In genomic region chr2:145664311-145664710, GRCm38 (mm10) we compare ENCODE assay signal across 25 mouse cellular contexts. TPM values are rescaled to one million over a fixed set of nuclear protein-coding genes. Genes with fewer than 3 reads are reported as not detected.
DNase-seq lines count a peak whose midpoint lies in the region; ATAC-seq and TF ChIP-seq lines count a peak whose summit lies in the region.
"Had no signal": no experiment of that assay in that cellular context is flagged by ENCODE, and none has a peak within 500 bp of the region (broad histone marks: within the 10 kb centered on the region; RNA-seq: fewer than 3 reads in every experiment).

No protein-coding gene starts in this region.

- H3K9ac ChIP-seq in intestine, embryonic 16.5 days (ENCODE audit: low read depth, low read length) = no peak overlapping the region
- no peak overlapping the region for H3K9ac ChIP-seq in intestine, postnatal 0 days (ENCODE audit: low read depth, low read length)
- no peak overlapping the region for H3K9ac ChIP-seq in stomach, embryonic 14.5 days (replicated peaks; ENCODE audit: low read depth, low read length)
- no peak overlapping the region for H3K9ac ChIP-seq in stomach, postnatal 0 days (ENCODE audit: low read length)
- no peak overlapping the region for H3K9ac ChIP-seq in hindbrain, embryonic 12.5 days
- H3K9ac ChIP-seq: forebrain, postnatal 0 days; heart, embryonic 15.5 days; hindbrain, embryonic 15.5 days; limb, embryonic 15.5 days; lung, embryonic 15.5 days had no signal

- TF ChIP-seq CTCF in intestine, postnatal 0 days (IDR thresholded peaks at IDR 0.05; ENCODE audit: low read depth) = no peak
- no peak for TF ChIP-seq CTCF in stomach, postnatal 0 days (IDR thresholded peaks at IDR 0.05; ENCODE audit: low read depth)

- no peaks in the 10 kb centered on the region for H3K27me3 ChIP-seq in intestine, embryonic 16.5 days (replicated peaks; ENCODE audit: control insufficient read depth, insufficient read depth, low read length)
- H3K27me3 ChIP-seq in intestine, postnatal 0 days (replicated peaks; ENCODE audit: control insufficient read depth, insufficient read depth, low read length) = no peaks in the 10 kb centered on the region
- no peaks in the 10 kb centered on the region for H3K27me3 ChIP-seq in stomach, embryonic 14.5 days (ENCODE audit: control insufficient read depth, insufficient read depth, low read length)
- H3K27me3 ChIP-seq in stomach, postnatal 0 days (ENCODE audit: control insufficient read depth, insufficient read depth, low read length) = no peaks in the 10 kb centered on the region
- no peaks in the 10 kb centered on the region for H3K27me3 ChIP-seq in hindbrain, embryonic 12.5 days
- H3K27me3 ChIP-seq: heart, embryonic 15.5 days; hindbrain, embryonic 15.5 days; limb, embryonic 15.5 days; lung, embryonic 15.5 days; Patski had no signal

- no peak overlapping the region for H3K4me3 ChIP-seq in intestine, embryonic 16.5 days (ENCODE audit: low read length)
- no peak overlapping the region for H3K4me3 ChIP-seq in intestine, postnatal 0 days (ENCODE audit: low read depth, low read length)
- no peak overlapping the region for H3K4me3 ChIP-seq in stomach, embryonic 14.5 days (ENCODE audit: low read depth, low read length)
- H3K4me3 ChIP-seq in stomach, postnatal 0 days (ENCODE audit: low read depth, low read length) = no peak overlapping the region
- no peak overlapping the region for H3K4me3 ChIP-seq in hindbrain, embryonic 12.5 days
- H3K4me3 ChIP-seq: embryonic facial prominence, embryonic 10.5 days; heart, embryonic 15.5 days; hindbrain, embryonic 15.5 days; limb, embryonic 15.5 days; lung, embryonic 15.5 days; midbrain, embryonic 10.5 days had no signal

- H3K9me3 ChIP-seq in intestine, embryonic 16.5 days (ENCODE audit: control insufficient read depth, low read length) = no peaks in the 10 kb centered on the region
- no peaks in the 10 kb centered on the region for H3K9me3 ChIP-seq in intestine, postnatal 0 days (ENCODE audit: control insufficient read depth)
- H3K9me3 ChIP-seq in stomach, embryonic 14.5 days (ENCODE audit: control insufficient read depth, low read depth, low read length) = no peaks in the 10 kb centered on the region
- no peaks in the 10 kb centered on the region for H3K9me3 ChIP-seq in stomach, postnatal 0 days (ENCODE audit: control insufficient read depth, low read length)
- no peaks in the 10 kb centered on the region for H3K9me3 ChIP-seq in hindbrain, embryonic 12.5 days (replicated peaks)
- H3K9me3 ChIP-seq: embryonic facial prominence, embryonic 10.5 days; heart, embryonic 15.5 days; hindbrain, embryonic 15.5 days; limb, embryonic 15.5 days; lung, embryonic 15.5 days; midbrain, embryonic 10.5 days had no signal

- no peak overlapping the region for H3K4me2 ChIP-seq in intestine, embryonic 16.5 days (ENCODE audit: low read depth, low read length)
- no peak overlapping the region for H3K4me2 ChIP-seq in intestine, postnatal 0 days (replicated peaks; ENCODE audit: low read depth)
- H3K4me2 ChIP-seq in stomach, embryonic 14.5 days (replicated peaks; ENCODE audit: low read depth, low read length) = no peak overlapping the region
- no peak overlapping the region for H3K4me2 ChIP-seq in stomach, postnatal 0 days (replicated peaks; ENCODE audit: low read depth)
- no peak overlapping the region for H3K4me2 ChIP-seq in hindbrain, embryonic 12.5 days (replicated peaks)
- H3K4me2 ChIP-seq: heart, embryonic 15.5 days; hindbrain, embryonic 15.5 days; limb, embryonic 15.5 days; lung, embryonic 15.5 days had no signal

- H3K4me1 ChIP-seq in intestine, embryonic 16.5 days (ENCODE audit: control insufficient read depth, insufficient read depth, low read length) = no peaks in the 10 kb centered on the region
- no peaks in the 10 kb centered on the region for H3K4me1 ChIP-seq in intestine, postnatal 0 days (replicated peaks; ENCODE audit: control insufficient read depth, insufficient read depth, low read length)
- no peaks in the 10 kb centered on the region for H3K4me1 ChIP-seq in stomach, embryonic 14.5 days (ENCODE audit: control insufficient read depth, insufficient read depth, low read length)
- no peaks in the 10 kb centered on the region for H3K4me1 ChIP-seq in stomach, postnatal 0 days (replicated peaks; ENCODE audit: control insufficient read depth, insufficient read depth)
- no peaks in the 10 kb centered on the region for H3K4me1 ChIP-seq in hindbrain, embryonic 12.5 days
- H3K4me1 ChIP-seq: embryonic facial prominence, embryonic 10.5 days; hindbrain, embryonic 15.5 days; limb, embryonic 15.5 days; lung, embryonic 15.5 days; midbrain, embryonic 10.5 days had no signal

- 70% methylated on average over 2 of the region's 2 CpGs for WGBS in intestine, embryonic 16.5 days
- 87% methylated on average over 2 of the region's 2 CpGs for WGBS in intestine, postnatal 0 days
- WGBS in stomach, embryonic 14.5 days = 62% methylated on average over 2 of the region's 2 CpGs
- 91% methylated on average over 2 of the region's 2 CpGs for WGBS in stomach, postnatal 0 days
- 85% methylated on average over 2 of the region's 2 CpGs for WGBS in hindbrain, embryonic 12.5 days

- H3K27ac ChIP-seq in intestine, embryonic 16.5 days (ENCODE audit: low read length) = no peak overlapping the region
- no peak overlapping the region for H3K27ac ChIP-seq in intestine, postnatal 0 days (ENCODE audit: low read depth, low read length)
- H3K27ac ChIP-seq in stomach, embryonic 14.5 days (ENCODE audit: low read length) = no peak overlapping the region
- no peak overlapping the region for H3K27ac ChIP-seq in stomach, postnatal 0 days (replicated peaks)
- H3K27ac ChIP-seq in hindbrain, embryonic 12.5 days = no peak overlapping the region
- H3K27ac ChIP-seq: embryonic facial prominence, embryonic 10.5 days; heart, embryonic 15.5 days; hindbrain, embryonic 15.5 days; limb, embryonic 15.5 days; lung, embryonic 15.5 days; macrophage; midbrain, embryonic 10.5 days had no signal

- H3K36me3 ChIP-seq in intestine, embryonic 16.5 days (ENCODE audit: control insufficient read depth, insufficient read depth, low read length) = no peaks in the 10 kb centered on the region
- no peaks in the 10 kb centered on the region for H3K36me3 ChIP-seq in intestine, postnatal 0 days (ENCODE audit: control insufficient read depth, insufficient read depth)
- no peaks in the 10 kb centered on the region for H3K36me3 ChIP-seq in stomach, embryonic 14.5 days (ENCODE audit: control insufficient read depth, insufficient read depth, low read length)
- no peaks in the 10 kb centered on the region for H3K36me3 ChIP-seq in stomach, postnatal 0 days (ENCODE audit: control insufficient read depth, insufficient read depth, low read length)
- H3K36me3 ChIP-seq in hindbrain, embryonic 12.5 days = no peaks in the 10 kb centered on the region
- H3K36me3 ChIP-seq: embryonic facial prominence, embryonic 10.5 days; G1E; heart, embryonic 15.5 days; hindbrain, embryonic 15.5 days; limb, embryonic 15.5 days; lung, embryonic 15.5 days; midbrain, embryonic 10.5 days had no signal

- ATAC-seq in intestine, embryonic 16.5 days = 0 out of 2 replicates have a peak, but pooled peaks have one; percentile 26
- no peak for ATAC-seq in intestine, postnatal 0 days
- ATAC-seq in stomach, embryonic 14.5 days (ENCODE audit: insufficient number of reproducible peaks, insufficient read depth, low FRiP score, low read depth) = peak; percentile 46; the same call in 1 of the 2 replicates
- no peak for ATAC-seq in stomach, postnatal 0 days (ENCODE audit: low FRiP score, low TSS enrichment)
- ATAC-seq in hindbrain, embryonic 12.5 days (ENCODE audit: low FRiP score) = no peak
- ATAC-seq: forebrain, postnatal 0 days; Patski had no signal

- no peak for DNase-seq in stomach, postnatal 0 days (ENCODE audit: low spot score)
- DNase-seq in kidney, postnatal 36 days = peak; percentile 29 to 60
- DNase-seq in yolk sac, embryonic 10.5 days (ENCODE audit: low spot score) = peak; percentile 50
- no peak for DNase-seq in gastrocnemius, adult 18-20 months (ENCODE audit: low spot score)
- DNase-seq: adrenal gland, adult 2 months; cerebellum, adult 11-12 months; cerebellum, postnatal 10 days; forebrain, postnatal 0 days; gastrocnemius, postnatal 36 days; heart, postnatal 4 days; layer of hippocampus, postnatal 36 days; thymus, adult 2 months had no signal

- TF ChIP-seq EP300 in stomach, postnatal 0 days (optimal IDR thresholded peaks at IDR 0.05) = no peak

RNA-seq across cellular contexts. Expression of gene Rin2, which starts 10.7 kb away (rescaled TPM):
- polyA plus RNA-seq in intestine, embryonic 16.5 days (2015; fragmentation: Nextera tagmentation; extraction: Ambion mirVana) = 16.0 and 16.9 TPM in 2 replicates
- 10.2 and 11.9 TPM in 2 replicates for polyA plus RNA-seq in intestine, postnatal 0 days (2015; fragmentation: Nextera tagmentation; extraction: Ambion mirVana)
- polyA plus RNA-seq in stomach, embryonic 14.5 days (2014; fragmentation: Nextera tagmentation; extraction: Ambion mirVana) = 38.0 and 42.2 TPM in 2 replicates
- polyA plus RNA-seq in stomach, postnatal 0 days (2015; fragmentation: Nextera tagmentation; extraction: Ambion mirVana) = 19.6 and 22.2 TPM in 2 replicates
- 21.4 and 29.2 TPM in 2 replicates for polyA plus RNA-seq in hindbrain, embryonic 12.5 days (2016; fragmentation: Nextera tagmentation; extraction: Ambion mirVana)
- total RNA-seq in gastrocnemius, adult 18-20 months (2021) = 1 to 10 TPM; 7.1 to 9.1 TPM
- polyA plus RNA-seq: G1E had no signal

Comparison
In these comparisons a context has a peak if more than half of its experiments do, and no peak if none do; other contexts are left out.
1. ATAC-seq: peak in intestine, embryonic 16.5 days (single experiment) and stomach, embryonic 14.5 days (single experiment); none in intestine, postnatal 0 days (single experiment), stomach, postnatal 0 days (single experiment) and hindbrain, embryonic 12.5 days (single experiment).
2. DNase-seq: peak in kidney, postnatal 36 days (2 of 2) and yolk sac, embryonic 10.5 days (single experiment); none in stomach, postnatal 0 days (single experiment) and gastrocnemius, adult 18-20 months (single experiment).